Mouse (Mus musculus) brain, embryonic 14.5 days (tissue): ENCODE data around the gene Lamc1.
"Not testable (repeated sequence)": the region's sequence is repeated elsewhere in the genome, so short reads cannot be mapped to it uniquely, and the experiment has no call there.

ENCODE experiments used
- CTCF ChIP-seq: fragments of 200-500 bp; IDR thresholded peaks from 2 replicates; pipeline ENCODE4 v1.5.1; 2012; ENCODE audit warnings: inconsistent platforms, mild to moderate bottlenecking, moderate library complexity, borderline replicate concordance; ENCODE audit not compliant: insufficient read depth, insufficient read length; ENCODE audit errors: extremely low read depth
- POLR2A ChIP-seq: fragments of 200-500 bp; IDR thresholded peaks from 2 replicates; pipeline ENCODE4 v1.6.1; 2012; ENCODE audit warnings: mild to moderate bottlenecking, inconsistent platforms, borderline replicate concordance; ENCODE audit not compliant: poor library complexity, insufficient read depth, insufficient read length, severe bottlenecking; ENCODE audit errors: extremely low read depth

DNA sequence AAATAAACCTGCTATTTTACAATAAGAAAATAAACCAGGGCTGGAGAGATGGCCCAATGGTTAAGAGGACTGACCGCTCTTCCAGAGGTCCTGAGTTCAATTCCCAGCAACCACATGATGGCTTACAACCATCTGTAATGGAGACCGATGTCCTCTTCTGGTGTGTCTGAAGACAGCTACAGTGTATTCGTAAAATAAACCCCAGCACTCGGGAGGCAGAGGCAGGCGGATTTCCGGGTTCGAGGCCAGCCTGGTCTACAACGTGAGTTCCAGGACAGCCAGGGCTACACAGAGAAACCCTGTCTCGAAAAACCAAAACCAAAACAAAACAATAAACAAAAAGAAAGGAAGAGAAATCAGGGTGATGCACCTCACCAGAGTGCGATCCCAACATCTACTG, 2.9 kb upstream of the Lamc1 start:
- not testable (repeated sequence) for TF ChIP-seq CTCF, POLR2A
